Mouse (Mus musculus): Measurements from ENCODE around the gene Mbnl2.

The Mbnl2 gene

GRCm38 (mm10) chr14:120428497-120428896 is 153.0 kb downstream of the Mbnl2 start:
- no peak for DNase-seq (ENCODE audit: low spot score)

DNA sequence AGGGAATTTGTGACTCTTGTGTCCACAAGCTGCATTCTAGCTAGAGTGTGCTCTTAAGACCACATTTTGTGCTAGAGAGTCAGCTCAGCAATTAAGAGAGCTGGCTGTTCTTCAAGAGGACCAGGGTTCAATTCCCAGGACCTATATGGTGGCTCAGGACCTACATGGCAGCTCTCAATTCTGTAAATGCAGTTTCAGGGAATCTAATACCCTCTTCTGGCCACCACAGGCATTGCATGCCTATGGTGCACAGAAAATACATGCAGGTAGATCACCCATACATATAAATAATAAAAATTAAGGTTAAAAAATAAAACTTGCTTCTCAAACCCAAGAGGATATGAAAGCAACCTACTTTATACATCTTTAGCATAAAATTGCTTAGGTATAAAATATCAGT is 157.3 kb downstream of the Mbnl2 start:
- peak; percentile 15 for DNase-seq (ENCODE audit: low spot score)

GRCm38 (mm10) chr14:120433931-120434398 is 158.5 kb downstream of the Mbnl2 start:
- no peak for DNase-seq (ENCODE audit: low spot score)

GRCm38 (mm10) chr14:120434831-120435230 is 159.4 kb downstream of the Mbnl2 start:
- DNase-seq (ENCODE audit: low spot score), result no peak

DNA sequence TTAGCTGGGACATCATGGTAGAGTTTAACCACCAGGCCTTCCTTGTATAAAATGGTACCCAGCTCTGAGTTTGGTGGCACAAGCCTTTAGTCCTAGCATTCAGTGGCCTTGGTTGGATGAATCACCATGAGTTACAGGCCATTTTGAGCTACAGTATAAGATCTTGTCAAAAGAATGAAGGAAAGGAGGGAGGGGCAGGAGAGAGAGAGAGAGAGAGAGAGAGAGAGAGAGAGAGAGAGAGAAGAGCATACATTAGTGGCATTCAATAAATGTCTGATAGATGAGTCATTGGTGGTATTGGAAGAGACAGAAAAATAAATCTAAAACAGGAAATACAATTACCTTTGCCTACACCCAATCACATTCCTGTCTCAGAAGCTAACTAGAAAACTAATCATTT is 165.2 kb downstream of the Mbnl2 start:
- no peak for DNase-seq (ENCODE audit: low spot score)

- no peak for DNase-seq (ENCODE audit: low spot score)
Observed at GRCm38 (mm10) chr14:120441256-120441655, 165.8 kb downstream of the Mbnl2 start.

DNA sequence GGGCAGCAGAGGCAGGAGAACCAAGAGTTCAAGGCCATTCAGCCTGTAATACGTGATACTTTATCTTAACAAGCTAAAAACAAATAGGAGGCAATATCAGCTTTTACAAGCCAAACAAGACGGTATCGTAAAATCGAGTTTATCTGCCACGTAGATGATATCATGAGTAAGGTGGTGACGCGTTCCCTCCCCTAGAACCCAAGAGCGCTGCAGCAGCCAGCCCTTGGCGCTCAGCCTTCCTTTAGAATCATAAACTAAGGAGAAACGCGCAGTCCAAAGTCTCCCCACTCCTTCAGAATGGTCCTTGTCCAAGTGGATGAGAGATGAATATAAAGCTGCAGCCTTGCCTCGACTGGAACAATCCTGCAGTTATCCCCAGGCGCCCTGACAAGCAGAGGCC is 166.4 kb downstream of the Mbnl2 start:
- no peak for DNase-seq (ENCODE audit: low spot score)

DNA sequence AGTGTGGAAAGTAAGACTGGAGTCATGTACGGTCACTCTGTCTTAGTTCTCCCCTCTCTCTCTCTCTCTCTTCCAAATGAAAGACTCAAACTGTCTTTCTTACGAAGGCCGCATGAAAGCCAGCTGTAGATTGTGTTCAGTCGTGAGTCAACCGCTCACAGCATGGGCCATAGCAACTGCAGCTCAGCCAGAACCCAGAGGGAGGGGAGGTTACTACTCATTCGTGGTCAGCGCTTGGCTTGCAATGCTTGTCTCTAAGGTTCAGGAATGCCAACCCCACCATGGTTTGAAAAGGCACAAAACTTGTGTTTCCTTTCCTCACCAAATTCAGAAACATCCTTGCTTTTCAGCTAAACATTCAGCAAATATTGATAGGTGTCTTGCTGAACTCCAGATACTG is 178.8 kb downstream of the Mbnl2 start:
- peak; percentile 6 for DNase-seq (ENCODE audit: low spot score)

- no peak for DNase-seq (ENCODE audit: low spot score)
Observed at GRCm38 (mm10) chr14:120463938-120464727, 188.7 kb downstream of the Mbnl2 start.

- no peak for DNase-seq (ENCODE audit: low spot score)
Observed at GRCm38 (mm10) chr14:120466816-120467215, 191.3 kb downstream of the Mbnl2 start.

DNA sequence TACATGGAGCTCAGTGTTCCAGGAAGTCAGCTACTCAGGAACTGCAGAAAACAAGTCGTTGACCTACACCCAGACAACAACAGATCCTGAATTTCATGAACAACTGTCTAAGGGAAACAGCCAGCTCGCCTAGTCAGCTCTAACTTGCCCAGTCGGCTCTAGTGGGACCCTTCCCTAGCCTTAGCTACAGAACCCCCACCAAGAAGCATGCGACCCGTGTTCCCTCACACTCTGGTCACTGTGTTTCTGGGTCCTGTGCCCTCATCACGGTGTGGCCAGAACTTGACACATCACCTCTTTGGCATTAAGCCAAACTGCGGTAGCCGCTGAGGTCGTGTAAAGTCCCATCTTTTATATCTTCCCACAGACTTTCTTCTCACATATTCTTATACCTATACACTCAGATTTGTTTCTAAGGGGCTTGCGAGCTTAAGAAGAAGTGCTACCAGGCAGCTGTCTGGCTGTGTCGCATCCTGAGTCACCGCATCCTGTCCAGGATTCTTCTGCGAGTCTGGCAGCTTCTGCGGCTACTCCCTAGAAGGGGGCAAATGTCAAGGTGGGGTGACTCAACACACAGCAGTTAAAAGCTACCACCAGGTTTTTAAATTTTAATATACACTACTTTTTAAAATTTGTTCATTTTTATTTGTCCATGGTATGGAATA is 193.8 kb downstream of the Mbnl2 start:
- no peak for DNase-seq (ENCODE audit: low spot score)

DNA sequence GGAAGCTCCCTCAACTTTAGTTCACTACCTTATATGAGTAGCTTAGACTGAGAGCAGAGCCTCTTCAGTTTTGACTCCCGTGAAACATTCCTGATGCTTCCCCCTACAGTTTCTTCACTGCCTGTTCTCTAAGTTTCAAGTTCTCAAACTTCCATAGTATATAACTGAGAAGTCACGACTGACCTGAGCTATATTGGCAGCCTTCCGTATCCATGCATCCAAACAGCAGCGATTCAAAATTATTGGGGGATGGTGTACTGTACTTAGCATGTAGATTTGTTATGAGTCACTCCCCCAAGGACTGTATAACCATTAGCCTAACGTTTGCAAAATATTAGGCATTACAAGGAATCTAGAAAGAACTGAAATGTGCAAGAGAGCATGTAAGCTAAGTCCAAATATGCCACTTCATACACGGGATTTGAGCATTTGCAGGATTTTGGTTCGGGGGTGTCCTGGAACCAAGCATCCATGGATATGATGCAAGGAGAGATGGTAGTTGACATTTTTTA is 200.8 kb downstream of the Mbnl2 start:
- no peak for DNase-seq (ENCODE audit: low spot score)

DNA sequence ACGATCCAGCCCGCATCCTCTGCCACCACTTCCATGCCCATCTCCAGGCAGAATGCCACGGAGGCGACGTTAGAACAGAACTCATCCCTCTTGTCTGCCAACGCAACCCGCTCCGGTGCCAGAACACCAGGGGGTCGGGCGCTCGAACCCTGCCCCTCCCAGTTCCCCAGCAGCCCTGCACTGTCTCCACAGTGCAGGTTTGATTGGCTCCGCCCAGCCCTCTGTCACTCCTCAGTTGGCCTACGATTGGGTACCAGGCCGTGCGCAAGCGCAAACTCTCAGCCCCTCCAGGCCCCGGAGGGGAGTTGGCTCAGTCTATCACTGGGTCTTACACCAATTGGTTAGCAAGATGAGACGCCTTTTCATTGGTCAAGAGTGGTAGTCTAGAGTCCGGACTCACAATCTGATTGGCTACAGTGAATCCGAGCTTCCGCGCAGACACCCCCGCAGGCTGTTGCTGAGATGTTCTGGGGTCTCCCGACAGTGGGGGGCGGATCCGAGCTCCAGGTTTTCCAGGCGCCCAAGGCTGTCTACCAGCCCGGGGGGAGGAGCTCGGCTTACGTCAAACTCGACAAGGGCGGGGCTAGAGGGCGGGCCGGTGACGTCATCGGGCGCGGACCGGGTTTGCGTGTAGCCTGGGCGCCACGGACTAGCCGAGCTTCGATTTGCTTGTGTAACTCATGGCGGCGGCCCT is 202.0 kb downstream of the Mbnl2 start:
- DNase-seq (ENCODE audit: low spot score), result peak; percentile 97

- DNase-seq (ENCODE audit: low spot score), result peak; percentile 92
Observed at GRCm38 (mm10) chr14:120477982-120478568, 202.6 kb downstream of the Mbnl2 start, which contains the start of gene Rap2a. Rap2a (plus strand) TSS chr14:120478444.

GRCm38 (mm10) chr14:120478641-120479341 is 203.3 kb downstream of the Mbnl2 start:
- peak; percentile 55 for DNase-seq (ENCODE audit: low spot score)

- no peak for DNase-seq (ENCODE audit: low spot score)
Observed at GRCm38 (mm10) chr14:120480341-120480900, 205.0 kb downstream of the Mbnl2 start.

DNA sequence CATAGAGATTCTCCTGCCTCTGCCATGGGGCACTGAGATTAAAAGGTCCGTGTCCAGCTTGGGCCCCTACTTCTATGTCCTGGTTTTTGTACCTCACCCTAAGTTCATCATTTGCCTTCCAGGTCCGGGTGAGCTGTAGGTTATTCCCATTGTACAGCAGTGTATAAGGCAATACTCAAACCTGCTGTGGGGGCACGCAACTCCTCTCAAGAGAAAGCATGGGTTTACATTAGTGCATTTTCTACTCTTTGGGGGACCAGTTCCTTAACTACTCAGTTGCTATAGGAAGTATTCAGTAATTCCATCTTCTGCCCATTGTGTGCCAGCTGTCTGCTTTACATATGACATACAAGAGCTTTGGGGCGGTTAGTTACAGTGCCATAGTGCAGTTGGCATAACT is 205.5 kb downstream of the Mbnl2 start:
- DNase-seq (ENCODE audit: low spot score), result no peak

Measured in embryo, embryonic 10 days (tissue).